Mouse (Mus musculus): Measurements from ENCODE around the gene 2010109A12Rik. TPM values are rescaled to one million over a fixed set of nuclear protein-coding genes. Genes with fewer than 3 reads are reported as not detected.

Gene 2010109A12Rik
- total RNA-seq, 2 experiments from 2014 or later = 0.31 to 0.64 TPM

GRCm38 (mm10) chr5:93231721-93232120 lies 25.4 kb downstream of the 2010109A12Rik start:
- DNase-seq = no peak

DNA sequence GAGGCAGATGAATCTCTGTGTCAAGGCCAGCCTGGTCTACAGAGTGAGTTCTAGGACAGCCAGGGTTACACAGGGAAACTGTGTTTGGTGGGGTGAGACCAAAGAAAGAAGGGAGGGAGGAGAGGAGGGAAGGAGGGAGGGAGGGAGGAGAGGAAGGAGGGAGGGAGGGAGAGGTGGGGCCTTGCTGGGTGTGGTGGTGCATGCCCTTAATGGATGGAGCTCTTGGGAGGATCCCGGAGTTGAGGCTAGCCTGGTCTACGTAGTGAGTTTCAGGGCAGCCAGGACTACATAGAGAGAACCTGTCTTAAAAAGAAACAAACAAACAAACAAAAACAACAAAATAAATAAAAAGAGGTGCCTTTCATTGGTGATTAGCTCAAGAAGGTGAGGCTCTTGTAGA lies 26.5 kb downstream of the 2010109A12Rik start:
- no peak for DNase-seq

DNA sequence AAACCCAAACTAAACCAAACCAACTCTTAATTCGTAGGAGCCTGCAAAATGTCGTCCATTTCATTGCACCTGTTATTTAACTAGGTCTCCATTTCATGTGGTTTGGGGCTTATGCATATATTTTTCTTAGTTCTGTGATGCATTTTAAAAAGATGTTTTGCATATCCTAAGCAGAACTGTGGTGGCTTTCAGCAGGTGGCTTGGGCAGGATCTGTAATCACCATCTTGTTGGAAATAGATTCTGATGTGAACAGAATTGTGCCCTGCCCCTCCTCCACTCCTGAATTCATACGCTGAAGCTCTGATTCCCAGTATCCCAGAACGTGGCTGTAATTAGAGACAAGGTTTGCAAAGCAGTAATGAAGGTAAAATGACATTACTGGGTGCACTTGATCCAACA lies 27.8 kb downstream of the 2010109A12Rik start:
- no peak for DNase-seq

GRCm38 (mm10) chr5:93234605-93235004 lies 28.3 kb downstream of the 2010109A12Rik start:
- no peak for DNase-seq

DNA sequence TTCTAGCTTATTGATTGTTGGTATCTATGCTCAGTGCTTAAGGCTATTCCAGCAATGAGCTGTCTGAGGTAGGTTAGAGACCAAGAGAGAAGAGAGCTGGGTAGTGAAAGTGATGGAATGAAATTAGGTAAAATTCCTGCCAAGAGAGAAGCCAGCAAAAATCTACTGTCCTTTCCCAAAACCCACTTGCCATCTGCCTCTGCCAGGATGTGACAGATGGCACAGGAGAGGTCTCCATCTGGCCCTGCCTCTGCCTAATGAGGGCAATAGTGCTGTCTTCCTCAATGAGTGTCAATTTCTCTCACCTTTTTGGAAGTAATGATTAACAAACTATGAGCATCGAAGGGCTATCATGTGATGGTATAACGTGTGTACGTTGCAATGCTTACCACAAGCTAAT lies 29.6 kb downstream of the 2010109A12Rik start:
- no peak for DNase-seq

DNA sequence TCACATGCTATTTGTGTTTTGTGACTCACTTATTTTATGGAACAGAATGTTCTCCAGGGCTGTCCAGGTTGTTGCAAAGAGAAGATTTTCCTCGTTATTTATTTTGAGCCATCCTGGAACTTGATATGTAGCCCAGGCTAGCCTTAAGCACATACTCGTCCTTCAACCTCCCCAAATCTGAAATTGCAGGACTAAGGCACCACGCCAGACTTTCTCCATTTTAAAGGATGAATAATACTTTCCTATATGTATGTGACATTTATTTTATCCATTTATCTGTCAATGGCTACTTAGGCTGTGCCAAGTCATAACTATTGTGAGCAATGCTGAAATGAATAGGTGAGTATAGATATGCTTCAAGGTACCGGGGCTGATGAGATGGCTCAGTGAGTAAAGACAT lies 30.2 kb downstream of the 2010109A12Rik start:
- no peak for DNase-seq

GRCm38 (mm10) chr5:93239590-93240544 lies 33.5 kb downstream of the 2010109A12Rik start:
- no peak for DNase-seq

DNA sequence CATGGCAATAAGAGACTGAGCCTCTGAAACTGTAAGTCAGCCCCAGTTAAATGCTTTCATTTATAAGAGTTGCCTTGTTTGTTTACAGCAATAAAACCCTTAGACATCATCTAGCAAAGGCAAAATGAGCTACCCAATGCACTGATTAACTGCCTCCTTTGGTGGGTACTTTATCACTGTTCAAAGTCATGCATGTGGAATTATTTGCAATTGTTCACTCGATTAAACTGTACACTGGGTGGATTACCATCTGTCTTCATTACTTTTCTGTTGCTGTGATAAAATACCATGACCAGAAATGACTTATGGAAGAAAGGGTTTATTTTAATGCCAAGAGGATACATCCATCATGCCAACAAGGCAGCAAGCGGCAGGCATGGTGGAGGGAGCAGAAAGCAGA lies 39.0 kb downstream of the 2010109A12Rik start:
- DNase-seq = no peak

GRCm38 (mm10) chr5:93249940-93250578 lies 43.7 kb downstream of the 2010109A12Rik start:
- DNase-seq = no peak

- DNase-seq = peak; percentile 46
Observed at GRCm38 (mm10) chr5:93251001-93251760, 44.9 kb downstream of the 2010109A12Rik start.

DNA sequence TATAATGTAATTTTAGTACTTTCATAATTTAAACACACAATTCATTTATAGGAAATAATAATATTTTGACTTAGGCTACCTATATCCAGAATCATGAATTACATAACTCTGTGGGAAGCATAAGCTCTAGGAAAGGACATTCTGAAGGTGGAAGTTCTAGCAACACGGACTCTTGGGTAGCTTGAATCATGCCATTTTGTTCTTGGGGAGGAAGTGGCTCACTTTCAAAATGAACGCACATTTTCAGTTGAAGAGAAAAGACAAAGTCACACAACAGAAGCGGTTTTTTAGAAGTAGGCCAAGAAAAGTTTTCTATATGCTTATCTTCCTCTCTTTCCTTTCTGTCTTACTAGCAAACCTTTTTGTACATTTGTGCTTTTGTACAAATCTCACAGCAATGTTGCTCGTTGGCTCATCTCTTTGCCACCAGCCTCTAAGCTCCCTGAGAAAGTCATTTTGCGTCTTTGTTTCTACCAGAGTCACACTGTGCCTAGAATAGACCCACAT lies 49.5 kb downstream of the 2010109A12Rik start:
- no peak for DNase-seq

- no peak for DNase-seq
Observed at GRCm38 (mm10) chr5:93256820-93257405, 50.6 kb downstream of the 2010109A12Rik start.

DNA sequence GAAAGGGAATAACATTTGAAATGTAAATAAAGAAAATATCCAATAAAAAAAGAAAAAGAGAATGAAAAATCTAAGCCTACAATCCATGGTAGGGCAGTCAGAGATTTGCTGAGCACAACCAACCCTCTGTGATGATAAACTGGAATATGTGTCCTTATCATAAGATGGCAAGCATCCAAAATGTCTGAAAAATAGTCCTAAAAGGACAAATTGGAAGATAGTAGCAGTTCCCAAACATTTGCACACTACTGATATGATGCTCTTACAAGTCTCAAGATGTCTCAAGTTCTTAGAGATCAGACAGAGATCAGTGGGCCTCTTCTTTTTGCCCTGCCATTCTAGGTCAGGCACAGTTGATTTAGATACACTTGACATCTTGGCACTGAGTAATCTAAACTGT lies 53.0 kb downstream of the 2010109A12Rik start:
- DNase-seq = no peak

- DNase-seq = no peak
Observed at GRCm38 (mm10) chr5:93260983-93261382, 54.7 kb downstream of the 2010109A12Rik start.

DNA sequence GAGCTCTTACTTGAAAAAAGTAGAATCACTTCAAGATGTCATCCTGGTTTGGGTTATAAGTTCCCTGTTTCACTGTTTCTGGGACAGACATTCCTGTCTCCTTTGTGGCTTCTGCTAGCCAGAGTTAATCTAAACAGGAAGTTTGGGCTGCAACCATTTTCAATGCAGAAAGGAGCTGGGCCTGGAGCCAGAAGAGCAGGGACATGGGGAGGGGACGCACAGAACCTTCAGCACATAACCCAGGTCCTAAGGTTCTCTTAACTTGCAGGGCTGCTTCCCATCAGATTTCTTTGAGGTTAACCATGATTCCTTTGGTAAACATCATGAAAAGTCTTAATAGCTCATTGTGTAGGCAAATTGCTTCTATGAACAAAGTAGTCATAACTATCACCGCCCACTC lies 56.4 kb downstream of the 2010109A12Rik start:
- DNase-seq = no peak

Other genes with a start within 250 kb of the 2010109A12Rik start
- not detected for gene Sowahb, start 161.5 kb upstream of the 2010109A12Rik start, total RNA-seq (2021)
- gene Sept11, start 113.1 kb upstream of the 2010109A12Rik start, total RNA-seq (2021) = 10 to 100 TPM; 75.1 to 79.4 TPM
- gene Ccni, start within 50 bp of the 2010109A12Rik start, total RNA-seq (2021) = 10 to 100 TPM; 63.6 to 64.1 TPM
- gene Ccng2, start 60.7 kb downstream of the 2010109A12Rik start, total RNA-seq (2021) = 1 to 10 TPM; 8.6 to 9.9 TPM